Mouse (Mus musculus) adrenal gland, adult 18-20 months (tissue): ENCODE measurements around the gene Tmem45b. TPM values are rescaled to one million over a fixed set of nuclear protein-coding genes. Genes with fewer than 3 reads are reported as not detected.
A peak's percentile ranks its signal among the peaks of the same experiment; 100 is the strongest.
"Not testable (repeated sequence)": the region's sequence is repeated elsewhere in the genome, so short reads cannot be mapped to it uniquely, and the experiment has no call there.

Experiments
- DNase-seq, 2 experiments: peaks; one replicate each; pipeline ENCODE4 v3.0.0; 2021 to 2022; ENCODE audit warnings: low spot score in 2 of 2
- long read RNA-seq, 2 experiments: library from polyadenylated mRNA; stranded (forward); transcript quantifications; one replicate each; pipeline ENCODE4 v2.0.0; 2021
- total RNA-seq, 2 experiments: library from RNA; stranded (reverse); gene quantifications; 1 replicate in 1 of 2; 2 replicates in 1 of 2; pipeline ENCODE4 v1.2.3; 2021

Gene Tmem45b
- 100 to 1,000 TPM in 1 of 2 experiments, 10 to 100 TPM in 1; 30.9 to 155 TPM for total RNA-seq
- long read RNA-seq, experiment 1, transcript Tmem45b-201 (6 exons, 1,799 nt) = major isoform, 64 of 77 reads
- long read RNA-seq, experiment 1, partial matches to known transcripts = 4 of 77 reads
- long read RNA-seq, experiment 1, other reads (novel, unspliced or antisense) = 7 of 77 reads
- long read RNA-seq, experiment 2, transcript Tmem45b-201 (6 exons, 1,799 nt) = major isoform, 14 of 21 reads
- long read RNA-seq, experiment 2, partial matches to known transcripts = 3 of 21 reads
- long read RNA-seq, experiment 2, other reads (novel, unspliced or antisense) = 4 of 21 reads

DNA sequence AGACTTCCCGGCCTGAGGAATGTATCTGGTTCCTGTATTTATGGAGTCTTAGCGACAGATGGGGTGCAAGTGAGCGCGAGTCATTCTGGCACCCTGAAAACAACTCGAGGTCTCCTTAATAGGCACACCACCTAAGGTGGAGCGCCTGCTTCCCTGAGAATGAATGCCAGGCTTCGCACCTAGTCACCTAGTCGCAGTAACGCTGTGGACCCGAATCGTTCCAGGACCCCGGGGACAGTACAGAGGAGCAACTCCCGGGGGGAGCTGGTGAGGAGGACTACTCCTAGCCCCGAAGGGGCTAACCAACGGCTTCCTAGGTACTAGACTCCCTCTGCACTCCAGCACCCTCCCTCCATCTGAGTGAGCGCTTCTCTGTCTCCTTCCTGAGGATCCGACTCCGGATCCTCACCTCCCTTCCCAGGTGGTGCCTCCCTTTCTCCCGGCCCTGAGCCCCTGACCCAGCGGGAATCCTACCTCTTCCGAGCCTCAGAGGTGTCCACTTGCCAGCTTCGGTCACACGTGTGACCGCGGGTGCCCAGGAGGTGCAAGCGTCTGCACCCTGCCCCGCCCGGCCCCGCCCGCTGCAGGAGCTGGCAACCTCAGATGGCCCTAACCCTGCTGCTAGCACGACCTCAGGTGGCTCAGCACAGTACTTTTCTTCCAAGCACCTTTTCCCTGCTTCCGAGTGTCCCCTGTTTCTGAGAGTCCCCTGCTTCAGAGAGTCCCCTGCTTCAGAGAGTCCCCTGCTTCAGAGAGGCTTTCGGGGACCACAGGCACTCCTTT, at the start of gene Tmem45b:
TSS of gene Tmem45b (minus strand) at position 771 of the 783 bp plus-strand sequence.
- DNase-seq = no peak

DNA sequence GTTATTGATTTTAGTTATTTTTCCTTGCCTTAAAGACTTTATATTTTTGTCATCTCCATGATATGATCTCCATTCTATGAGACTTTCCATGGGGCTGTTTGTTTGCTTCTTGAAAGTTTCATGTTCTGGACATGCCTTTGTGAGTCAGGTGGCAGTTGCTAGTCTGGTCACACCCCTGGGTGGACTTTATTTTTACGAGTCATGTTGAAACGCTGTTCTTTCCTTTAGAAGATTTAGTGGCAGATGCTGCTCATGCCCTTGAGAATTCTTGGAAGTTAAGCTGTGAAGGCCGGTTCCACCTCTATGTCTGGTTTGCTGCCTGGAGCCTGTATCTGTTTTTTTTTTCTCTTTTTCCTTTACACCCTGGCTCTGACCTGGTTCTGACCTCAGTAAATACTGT, 43.9 kb upstream of the Tmem45b start:
- DNase-seq = peak in 1 of 2 experiments; percentile 5

DNA sequence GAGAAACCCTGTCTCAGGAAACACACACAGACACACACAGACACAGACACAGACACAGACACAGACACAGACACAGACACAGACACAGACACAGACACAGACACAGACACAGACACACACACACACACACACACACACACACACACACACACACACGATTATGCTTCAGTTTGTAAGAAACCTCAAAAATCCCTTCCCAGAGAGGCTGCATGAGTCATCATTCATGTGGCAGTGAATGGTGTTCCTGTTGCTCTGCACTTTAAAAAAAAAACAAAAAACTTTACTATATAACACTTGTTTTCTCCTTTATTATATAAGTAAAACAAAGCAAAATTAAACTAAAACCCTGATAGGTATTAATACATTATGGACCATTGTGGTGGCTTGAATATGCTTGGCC, 37.0 kb upstream of the Tmem45b start:
- not testable (repeated sequence) for DNase-seq

DNA sequence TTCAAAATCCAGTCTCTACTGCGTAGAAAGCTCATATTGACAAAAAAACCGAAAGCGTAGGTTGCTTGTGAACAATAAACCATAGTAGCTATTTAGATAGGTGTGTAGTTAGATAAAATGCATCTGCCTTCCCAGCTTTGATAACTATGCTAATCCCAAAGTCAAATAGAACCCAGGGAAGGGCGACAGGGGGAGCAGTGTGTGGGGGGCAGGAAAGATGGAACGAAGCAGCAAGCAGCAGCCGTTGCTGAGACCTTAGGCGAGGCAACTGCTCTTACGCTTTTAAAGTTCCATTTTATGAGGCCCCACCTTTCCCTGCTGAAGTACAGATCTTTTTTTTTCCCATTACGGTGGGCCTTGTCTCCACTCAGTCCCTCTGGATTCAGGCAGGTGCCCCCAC, 1.1 kb downstream of the Tmem45b start:
- DNase-seq = no peak

DNA sequence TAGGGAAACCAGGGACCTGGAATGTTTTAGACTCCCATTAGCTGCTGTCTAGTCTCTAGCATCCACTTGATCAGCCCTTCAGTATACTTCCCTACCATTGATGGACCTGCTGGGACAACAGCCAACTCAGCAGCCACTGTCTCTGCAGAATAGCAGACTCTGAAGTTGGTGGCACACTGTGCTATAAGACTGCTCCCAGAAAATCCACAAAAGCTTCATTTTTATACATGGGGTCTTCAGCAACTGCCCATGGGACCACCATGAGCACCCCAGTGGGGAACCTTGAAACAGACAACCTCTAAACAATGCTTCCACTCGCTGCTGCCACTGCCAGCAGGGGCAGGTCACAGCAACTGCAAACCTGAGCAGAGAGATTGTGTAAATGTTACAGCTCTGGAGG, 9.9 kb downstream of the Tmem45b start:
- no peak for DNase-seq

DNA sequence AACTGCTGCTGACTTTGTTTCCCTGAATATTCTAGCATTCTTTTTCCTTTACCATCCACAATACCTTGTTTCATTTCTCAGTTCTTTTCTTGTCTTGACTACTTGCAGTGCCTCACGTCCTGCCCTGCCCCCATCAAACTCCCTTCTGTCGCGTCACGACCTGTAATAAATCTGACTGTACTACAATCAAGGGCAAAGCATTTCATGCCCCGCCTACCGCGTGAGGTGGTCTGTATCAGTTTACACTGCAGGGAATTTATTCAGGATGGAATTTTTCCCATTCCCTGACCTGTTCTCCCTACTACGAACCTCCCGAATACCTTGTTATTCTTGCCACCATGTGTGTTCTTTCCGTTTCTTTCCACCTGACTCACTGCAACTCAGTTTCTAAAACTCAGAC, 12.1 kb downstream of the Tmem45b start:
- peak in 1 of 2 experiments; percentile 8 for DNase-seq

DNA sequence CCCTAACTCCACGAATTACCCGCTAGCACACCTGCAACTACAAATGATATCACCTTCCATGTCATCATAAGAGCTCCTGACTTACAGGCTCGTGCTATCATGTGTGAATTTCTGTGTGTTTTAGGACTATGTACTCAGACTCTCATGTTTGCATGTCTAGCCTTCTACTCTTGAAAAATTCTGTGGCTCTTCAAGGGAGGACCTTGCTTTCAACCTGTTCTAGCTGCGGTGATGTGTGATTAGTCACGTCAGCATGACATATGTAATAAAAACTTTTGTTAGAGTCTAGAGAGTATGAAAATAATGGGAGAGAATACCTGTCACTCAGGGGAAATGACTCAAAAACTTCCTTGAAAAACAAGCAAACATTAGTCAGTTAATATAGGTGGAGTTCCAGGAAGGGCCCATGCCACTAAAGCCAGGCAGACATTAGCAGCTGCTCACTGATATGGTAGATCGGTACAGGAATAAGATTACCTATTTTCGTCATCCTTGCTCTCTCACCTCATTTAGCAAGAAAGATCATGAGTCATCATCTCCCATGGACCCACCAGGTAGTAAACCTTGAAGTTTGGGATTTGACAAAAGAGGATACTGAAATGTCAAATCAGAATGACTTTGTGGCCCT, 15.0 kb downstream of the Tmem45b start:
- no peak for DNase-seq

DNA sequence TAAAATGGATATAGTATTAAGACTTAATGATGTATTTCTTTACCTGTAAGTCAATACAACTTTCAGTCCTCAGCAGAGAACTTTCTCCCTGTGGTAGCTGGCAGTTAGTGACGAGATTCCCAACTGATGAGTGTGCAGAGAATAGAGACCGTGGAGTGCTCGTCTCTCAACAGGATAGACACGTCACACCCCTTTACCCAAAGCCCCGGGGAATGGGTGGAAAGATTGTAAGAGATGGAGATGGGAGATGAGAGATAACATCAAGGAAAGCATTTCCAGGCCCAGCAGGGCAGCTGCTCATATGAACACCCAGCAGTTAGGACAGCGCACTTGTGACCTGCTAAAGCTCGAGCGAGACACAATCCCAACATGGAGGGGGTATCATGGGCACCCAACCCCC, 20.0 kb downstream of the Tmem45b start:
- DNase-seq = no peak

DNA sequence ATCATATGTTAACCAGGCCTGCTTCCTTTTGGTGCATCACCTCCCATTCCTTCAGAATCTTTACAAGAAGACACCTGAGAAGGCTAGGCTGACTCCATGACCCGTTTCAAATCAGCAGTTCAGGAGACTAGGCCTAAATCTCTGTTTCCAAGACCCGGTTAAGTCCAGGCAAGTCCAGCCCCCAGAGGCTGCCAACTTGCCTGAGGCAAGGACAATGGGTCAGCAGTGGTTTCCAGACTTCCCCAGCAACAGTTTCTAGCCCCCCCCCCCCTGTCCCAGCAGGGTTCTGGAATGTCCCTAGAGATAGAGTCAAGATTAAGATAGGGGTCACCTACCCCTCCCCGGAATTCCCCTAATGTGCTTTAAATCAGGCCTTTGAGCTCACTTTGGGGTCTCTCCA, 22.8 kb downstream of the Tmem45b start:
- no peak for DNase-seq

DNA sequence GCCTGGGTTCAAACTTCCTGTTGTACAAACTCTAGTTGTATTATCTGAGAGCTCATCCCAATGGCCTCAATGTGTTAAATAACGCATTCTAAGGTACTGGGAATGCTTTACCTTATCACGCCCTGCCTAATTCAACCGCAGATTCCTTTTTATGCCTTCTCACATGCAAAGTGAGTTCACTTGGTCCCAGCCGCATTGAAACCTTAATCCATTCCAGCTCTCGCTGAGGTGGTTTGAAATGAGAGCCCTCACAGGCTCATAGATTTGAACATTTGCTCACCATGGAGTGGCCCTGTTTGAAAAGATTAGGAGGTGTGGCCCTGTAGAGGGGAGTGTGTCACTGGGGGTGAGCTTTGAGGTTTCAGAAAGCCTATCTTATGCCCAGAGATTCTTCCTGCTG, 23.9 kb downstream of the Tmem45b start:
- no peak for DNase-seq

DNA sequence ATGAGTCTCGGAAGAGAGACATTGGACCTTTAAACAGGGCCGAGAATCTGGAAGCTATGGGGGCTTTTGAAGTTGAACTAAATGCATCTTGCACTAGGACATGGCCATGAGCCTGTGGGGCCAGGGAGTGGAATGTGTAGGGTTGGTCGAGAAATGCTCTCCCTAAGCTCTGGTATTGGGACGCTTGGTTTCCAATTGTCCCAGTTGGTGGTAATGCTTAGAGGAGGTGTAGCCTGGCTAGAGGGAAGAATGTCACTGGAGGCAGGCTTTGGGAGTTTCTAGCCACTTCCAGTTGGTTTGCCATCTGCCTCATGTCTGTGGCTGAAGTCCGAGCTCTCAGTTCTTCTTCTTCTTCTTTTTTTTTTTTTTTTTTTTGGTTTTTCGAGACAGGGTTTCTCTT, 24.9 kb downstream of the Tmem45b start:
- DNase-seq = no peak

DNA sequence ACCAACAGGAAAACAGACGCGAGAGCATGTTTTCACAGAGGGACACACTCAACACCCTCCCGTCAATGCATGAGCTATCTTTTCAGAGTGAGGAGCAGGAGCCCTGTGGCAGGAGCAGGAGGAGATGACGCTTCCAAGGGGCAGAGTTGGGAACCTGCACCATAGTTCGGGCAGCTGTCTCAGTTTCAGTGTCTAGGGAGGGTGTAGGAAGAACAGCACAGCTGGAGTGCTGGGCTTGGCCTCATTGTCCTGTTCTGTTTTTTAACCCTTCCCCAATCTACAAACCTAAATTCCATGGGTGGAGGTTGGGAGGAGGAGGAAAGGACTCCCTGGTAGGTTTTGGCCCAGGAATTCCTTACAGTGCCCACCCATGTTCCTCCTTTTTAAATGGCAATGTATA, 25.4 kb downstream of the Tmem45b start:
- no peak for DNase-seq

DNA sequence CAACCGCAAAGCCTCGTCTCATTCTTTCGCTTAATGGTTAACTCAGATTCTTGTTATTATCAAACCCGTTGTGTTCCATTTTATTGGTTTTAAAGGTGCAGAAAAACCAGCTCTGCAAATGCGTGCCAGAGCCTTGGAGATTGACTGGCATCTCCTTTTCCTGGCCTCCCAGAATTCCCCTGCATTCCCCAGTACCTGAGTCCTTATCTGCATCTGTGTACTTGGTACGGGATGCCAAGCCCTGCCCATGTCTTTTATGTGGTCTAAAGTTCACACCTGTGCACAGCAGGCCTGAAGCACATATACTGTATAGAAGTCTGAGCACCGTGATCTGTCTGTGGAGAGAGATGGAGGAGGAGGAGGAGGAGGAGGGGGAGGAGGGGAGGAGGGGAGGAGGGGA, 26.4 kb downstream of the Tmem45b start:
- no peak for DNase-seq

DNA sequence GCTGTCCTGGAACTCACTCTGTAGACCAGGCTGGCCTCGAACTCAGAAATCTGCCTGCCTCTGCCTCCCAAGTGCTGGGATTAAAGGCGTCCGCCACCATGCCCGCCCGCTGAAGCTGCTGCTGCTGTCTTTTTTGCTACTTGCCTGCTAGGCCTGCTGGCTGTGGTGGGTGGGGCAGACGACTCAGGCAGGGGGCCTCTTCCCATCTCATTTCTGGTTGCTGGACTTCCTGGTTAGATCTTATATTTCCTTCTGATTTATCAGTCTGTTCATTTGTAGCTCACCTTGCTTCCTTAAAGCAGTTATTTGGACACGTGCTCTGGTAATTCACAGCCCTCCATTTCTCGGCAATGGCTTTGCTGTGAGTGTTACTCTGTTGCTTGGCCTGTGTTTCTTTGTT, 28.8 kb downstream of the Tmem45b start:
- DNase-seq = no peak

DNA sequence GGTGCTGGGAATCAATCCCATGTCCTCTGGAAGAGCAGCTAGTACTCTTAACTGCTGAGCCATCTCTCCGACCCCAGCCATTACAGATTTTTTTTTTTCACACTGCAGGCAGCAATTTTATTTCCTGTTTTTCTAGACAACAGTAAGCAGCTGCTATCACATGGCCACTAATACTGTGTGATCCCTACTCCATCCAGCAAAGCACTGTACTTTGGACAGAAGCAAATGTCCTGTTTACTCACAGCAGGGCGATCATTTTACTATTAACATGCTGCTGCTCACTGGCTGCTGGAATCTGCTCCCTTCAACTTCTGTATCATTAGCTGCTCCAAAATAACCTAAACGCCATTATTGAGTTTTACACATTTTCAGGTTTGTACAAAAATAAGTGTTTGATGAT, 30.8 kb downstream of the Tmem45b start:
- no peak for DNase-seq

DNA sequence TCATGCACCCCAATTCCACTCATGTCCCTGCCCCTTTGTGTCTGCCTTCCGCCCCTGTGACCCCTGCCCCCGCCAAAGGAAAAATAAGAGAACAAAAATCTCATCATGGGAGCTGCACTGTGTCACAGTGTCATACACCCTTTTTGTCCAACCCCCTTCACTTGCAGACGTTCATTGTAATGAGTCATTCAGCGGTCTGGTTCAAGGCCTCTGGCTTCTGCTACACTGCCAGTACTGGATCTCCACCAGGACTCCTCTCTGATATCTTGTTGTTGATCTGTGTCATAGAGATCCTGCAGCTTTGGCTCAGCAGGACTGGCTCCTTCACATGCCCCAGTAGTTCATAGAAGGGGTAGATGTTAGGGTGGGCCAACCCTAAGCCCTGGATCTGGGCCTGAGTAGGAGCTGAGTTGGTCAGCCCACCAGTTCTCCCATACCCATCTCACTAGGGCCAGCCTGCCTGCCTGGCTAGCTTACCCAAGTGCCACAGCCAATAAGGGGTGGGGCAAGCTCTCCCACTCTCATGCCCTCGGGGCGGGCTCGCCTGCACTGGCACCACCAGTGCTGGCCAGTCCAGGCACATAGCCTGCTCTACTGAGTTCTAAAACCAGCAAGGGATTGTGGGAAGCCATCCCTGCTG, 31.8 kb downstream of the Tmem45b start:
- DNase-seq = peak in 1 of 2 experiments; percentile 28

DNA sequence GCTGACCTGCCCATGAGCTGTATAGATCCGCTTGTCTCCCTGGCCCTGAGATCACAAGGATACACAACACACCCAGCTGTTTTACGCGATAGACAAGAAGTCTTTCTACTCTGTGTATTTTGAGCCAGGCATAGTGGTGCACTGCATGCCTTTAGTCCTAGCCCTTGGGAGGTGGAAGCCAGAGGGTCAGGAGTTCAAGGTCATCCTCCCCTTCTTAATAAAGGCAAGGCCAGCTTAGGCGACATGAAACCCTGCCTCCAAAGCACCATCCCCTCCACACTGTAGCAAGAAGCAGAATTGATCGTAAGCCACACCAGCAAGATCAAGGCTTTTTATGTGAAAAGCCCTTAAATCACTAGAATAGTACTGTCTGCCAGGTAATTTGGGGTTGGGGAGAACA, 32.5 kb downstream of the Tmem45b start:
- no peak for DNase-seq

DNA sequence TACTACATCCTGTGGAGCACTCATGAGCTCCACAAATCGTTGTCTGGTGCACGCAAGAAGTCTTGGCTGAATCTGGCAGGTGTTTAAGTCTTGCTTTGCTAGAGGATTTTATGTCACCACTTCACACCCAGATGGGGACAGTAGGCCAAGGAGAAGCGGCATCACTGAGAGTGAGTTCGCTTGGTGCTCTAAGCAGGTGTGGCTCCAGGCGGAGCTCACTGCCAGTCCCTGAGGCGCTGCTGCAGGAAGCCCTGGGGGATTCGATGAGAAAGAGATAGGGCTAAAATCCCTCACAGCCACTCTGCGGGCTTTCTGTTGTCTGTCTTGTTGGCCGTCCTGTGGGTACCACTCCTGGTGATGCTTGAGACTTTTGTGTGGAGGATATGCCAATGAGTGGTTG, 34.3 kb downstream of the Tmem45b start:
- DNase-seq = no peak

DNA sequence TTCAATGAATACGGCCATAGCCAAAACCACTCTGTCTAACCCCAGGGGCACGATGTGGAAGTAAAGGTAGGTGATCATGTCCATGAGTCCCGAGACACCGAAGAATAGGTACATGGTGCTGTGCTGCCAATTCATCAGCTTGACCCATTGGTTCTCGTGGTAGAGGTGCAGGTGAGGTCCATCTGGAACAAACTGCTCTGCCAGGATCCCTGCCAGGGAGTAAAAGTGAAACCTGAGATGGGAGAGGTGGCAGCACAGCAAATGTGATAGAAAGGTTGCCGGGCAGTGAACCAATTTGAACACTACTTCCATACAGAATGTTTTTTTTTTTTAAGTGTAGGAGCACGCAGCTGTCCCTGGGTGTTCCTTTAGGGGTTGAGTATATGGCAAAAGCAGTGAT, 35.3 kb downstream of the Tmem45b start:
- no peak for DNase-seq

DNA sequence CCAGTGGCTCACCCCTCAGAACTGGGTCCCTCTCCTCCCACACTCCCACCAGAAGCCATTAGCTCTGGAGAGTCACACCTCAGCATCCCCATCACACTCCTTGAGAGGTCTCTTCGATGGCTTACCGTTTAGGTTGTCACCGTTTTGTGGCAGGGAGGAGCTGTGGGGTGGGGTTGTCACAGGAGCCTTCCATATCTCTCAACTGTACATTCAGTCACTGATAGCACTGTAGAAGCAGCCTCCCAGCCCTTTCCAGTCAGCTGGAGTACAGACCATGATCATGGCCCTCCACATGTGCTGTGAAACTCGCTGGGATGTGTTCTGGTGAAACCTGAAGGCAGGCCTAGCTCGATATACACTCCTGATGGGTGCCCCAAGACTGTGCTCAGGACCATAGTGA, 42.1 kb downstream of the Tmem45b start:
- no peak for DNase-seq

DNA sequence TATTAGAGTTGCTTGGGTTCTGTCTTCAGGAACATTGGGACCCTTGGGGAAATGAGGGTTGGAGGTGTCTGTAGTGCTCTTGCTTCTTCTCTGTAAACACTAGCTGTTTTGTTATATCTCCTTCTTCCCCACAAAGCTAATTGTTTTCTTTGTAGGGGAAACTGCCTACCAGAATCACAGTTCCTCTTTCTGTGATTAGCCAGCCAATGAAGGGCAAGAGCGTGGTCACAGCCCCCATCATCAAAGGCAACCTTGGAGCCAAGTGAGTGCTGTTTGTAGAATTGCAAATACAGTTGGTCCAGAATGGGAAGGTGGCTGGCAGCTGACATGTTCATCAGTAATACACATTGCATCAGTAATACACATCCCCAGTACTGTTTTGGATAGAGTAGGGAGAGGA, 45.4 kb downstream of the Tmem45b start:
- DNase-seq = no peak

DNA sequence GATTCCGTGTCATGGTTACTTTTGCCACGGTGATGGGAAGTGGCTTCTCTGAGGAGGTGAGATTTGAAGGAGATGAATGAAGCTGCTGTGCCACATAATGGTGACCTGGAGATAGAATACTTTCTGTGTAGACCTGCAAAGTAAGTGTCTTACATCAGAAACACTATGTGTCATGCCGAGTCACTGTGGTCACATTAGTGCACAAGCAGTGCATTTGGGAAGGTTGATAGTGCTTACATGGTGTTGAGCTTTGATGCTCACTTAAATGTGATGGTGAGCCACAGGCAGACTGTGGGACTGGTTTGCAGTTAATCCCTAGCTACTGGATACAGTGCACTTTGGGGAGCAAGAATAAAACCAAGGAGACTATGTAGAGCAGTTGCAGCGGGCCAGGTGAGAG, 52.1 kb downstream of the Tmem45b start:
- DNase-seq = no peak
